Mouse (Mus musculus) liver, adult (tissue): Measurements from ENCODE around the gene Arhgap31.

Experiments used
- GATA4 ChIP-seq: IDR thresholded peaks from 2 replicates; pipeline ENCODE4 v1.6.1; 2014; ENCODE audit warnings: mild to moderate bottlenecking, low read length; ENCODE audit not compliant: insufficient replicate concordance

Gene Arhgap31

GRCm38 (mm10) chr16:38712581-38713403 is at the start of gene Arhgap31:
TSS of gene Arhgap31 (minus strand) at chr16:38713274.
- TF ChIP-seq GATA4: peak; percentile 72; the same call in 1 of the 2 replicates

- TF ChIP-seq GATA4: no peak
These were observed 49.3 kb upstream of the Arhgap31 start for GRCm38 (mm10) chr16:38762401-38762800.

GRCm38 (mm10) chr16:38761972-38762371 is 48.9 kb upstream of the Arhgap31 start:
- TF ChIP-seq GATA4: no peak

GRCm38 (mm10) chr16:38760834-38761375 is 47.8 kb upstream of the Arhgap31 start:
- no peak for TF ChIP-seq GATA4

GRCm38 (mm10) chr16:38760239-38760638 is 47.2 kb upstream of the Arhgap31 start:
- TF ChIP-seq GATA4: no peak

GRCm38 (mm10) chr16:38758104-38758861 is 45.2 kb upstream of the Arhgap31 start:
- no peak for TF ChIP-seq GATA4

GRCm38 (mm10) chr16:38757626-38758025 is 44.6 kb upstream of the Arhgap31 start:
- no peak for TF ChIP-seq GATA4

GRCm38 (mm10) chr16:38756572-38756971 is 43.5 kb upstream of the Arhgap31 start:
- no peak for TF ChIP-seq GATA4

- TF ChIP-seq GATA4: no peak
These were observed 43.1 kb upstream of the Arhgap31 start for GRCm38 (mm10) chr16:38756177-38756503.

- TF ChIP-seq GATA4: no peak
These were observed 42.5 kb upstream of the Arhgap31 start for GRCm38 (mm10) chr16:38755452-38756176.

- TF ChIP-seq GATA4: no peak
These were observed 40.6 kb upstream of the Arhgap31 start for GRCm38 (mm10) chr16:38753631-38754030.

GRCm38 (mm10) chr16:38750803-38751202 is 37.7 kb upstream of the Arhgap31 start:
- no peak for TF ChIP-seq GATA4

- no peak for TF ChIP-seq GATA4
These were observed 31.0 kb upstream of the Arhgap31 start for GRCm38 (mm10) chr16:38743941-38744673.

- no peak for TF ChIP-seq GATA4
These were observed 29.6 kb upstream of the Arhgap31 start for GRCm38 (mm10) chr16:38742659-38743131.
